Mouse (Mus musculus) forebrain, embryonic 15.5 days (tissue): ENCODE measurements at regions not wholly inside any gene's neighbourhood (a gene's known extent, or its start where the extent isn't known, plus 50 kb on each side); places are given as distances from the start of the nearest gene placed in this dataset.

Experiments
- ATAC-seq: fragments of 200-750 bp; cut with Nextera tagmentation; replicated peaks from 2 replicates; pipeline ENCODE4 v1.8.0; 2017; ENCODE audit warnings: mild to moderate bottlenecking, moderate TSS enrichment, moderate library complexity
- H3K27ac ChIP-seq: fragments of 300-500 bp; sonication (generic); replicated peaks from 2 replicates; pipeline ENCODE4 v1.5.1; 2015; ENCODE audit warnings: mild to moderate bottlenecking, inconsistent platforms
- H3K27me3 ChIP-seq: fragments of 300-500 bp; sonication (generic); 2 replicates; pipeline ENCODE4 v1.6.1; 2015; ENCODE audit warnings: inconsistent platforms
- H3K36me3 ChIP-seq: fragments of 300-500 bp; sonication (generic); 2 replicates; pipeline ENCODE4 v1.6.1; 2015; ENCODE audit warnings: mild to moderate bottlenecking, inconsistent platforms
- H3K4me1 ChIP-seq: fragments of 300-500 bp; sonication (generic); 2 replicates; pipeline ENCODE4 v1.6.1; 2015; ENCODE audit warnings: inconsistent platforms
- H3K4me2 ChIP-seq: fragments of 300-500 bp; sonication (generic); replicated peaks from 2 replicates; pipeline ENCODE4 v1.6.1; 2015; ENCODE audit warnings: mild to moderate bottlenecking, inconsistent platforms
- H3K4me3 ChIP-seq: fragments of 300-500 bp; sonication (generic); 2 replicates; pipeline ENCODE4 v1.5.1; 2015; ENCODE audit warnings: mild to moderate bottlenecking, inconsistent platforms
- H3K9ac ChIP-seq: fragments of 300-500 bp; sonication (generic); replicated peaks from 2 replicates; pipeline ENCODE4 v1.6.1; 2015; ENCODE audit warnings: mild to moderate bottlenecking, inconsistent platforms
- H3K9me3 ChIP-seq: fragments of 300-500 bp; sonication (generic); 2 replicates; pipeline ENCODE4 v1.6.1; 2016; ENCODE audit warnings: inconsistent platforms
- WGBS: fragments of 180-500 bp; shearing (Covaris S2); methylation state at CpG from one replicate; pipeline ENCODE4 v1.1.7; 2015; ENCODE audit warnings: mixed read lengths; 5-methylcytosine and 5-hydroxymethylcytosine counted together

DNA sequence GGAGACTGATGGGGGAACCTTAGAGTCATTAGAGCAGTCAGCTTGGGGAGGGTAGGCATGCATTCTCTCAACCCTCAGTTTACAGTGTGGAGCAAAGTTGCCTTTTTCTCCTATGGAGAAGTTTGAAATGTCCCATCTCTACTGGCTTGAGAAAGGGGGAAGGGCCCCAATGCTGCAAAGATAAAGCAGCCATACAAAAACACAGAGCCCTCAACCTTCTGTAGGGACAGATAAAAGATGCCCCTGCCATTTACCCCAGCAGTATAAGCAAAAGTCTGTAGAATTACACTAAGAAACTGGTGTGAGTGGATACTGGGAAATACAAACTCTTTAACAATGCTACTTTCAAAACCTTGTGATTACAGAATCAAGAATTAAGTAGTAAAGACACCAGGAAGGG, 71.9 kb upstream of the Tmem215 start:
- H3K9me3 ChIP-seq = no peaks in the 10 kb centered on the region
- no peak overlapping the region for H3K4me2 ChIP-seq
- no peaks in the 10 kb centered on the region for H3K36me3 ChIP-seq
- H3K4me3 ChIP-seq = no peak overlapping the region
- no peak overlapping the region for H3K27ac ChIP-seq
- H3K9ac ChIP-seq = no peak overlapping the region
- H3K4me1 ChIP-seq = no peaks in the 10 kb centered on the region
- H3K27me3 ChIP-seq = no peaks in the 10 kb centered on the region
- no peak for ATAC-seq

DNA sequence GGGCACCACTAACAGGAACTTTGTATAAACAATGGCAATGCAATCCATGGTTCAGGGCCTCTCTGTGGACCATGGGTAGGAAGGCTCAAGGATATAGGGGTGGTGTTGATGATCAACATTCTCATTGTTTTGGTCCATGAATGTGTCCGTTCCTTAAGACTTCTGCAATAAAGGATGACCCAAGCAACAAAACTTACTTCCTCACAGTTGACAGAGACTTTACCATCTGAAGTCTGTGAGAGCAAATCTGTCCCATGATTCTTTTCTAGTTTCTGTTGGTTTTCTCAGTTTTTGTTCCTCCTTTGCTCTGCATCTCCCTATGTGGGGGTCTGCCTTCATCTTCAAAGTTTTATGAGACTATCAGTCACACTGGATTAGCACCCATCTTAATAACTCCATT, 81.8 kb upstream of the Tmem215 start:
- WGBS = 95% methylated on average over 1 of the region's 1 CpGs
- H3K4me3 ChIP-seq = no peak overlapping the region
- H3K27ac ChIP-seq = no peak overlapping the region
- H3K4me2 ChIP-seq = no peak overlapping the region
- no peak overlapping the region for H3K9ac ChIP-seq
- no peaks in the 10 kb centered on the region for H3K9me3 ChIP-seq
- H3K36me3 ChIP-seq = no peaks in the 10 kb centered on the region
- no peak for ATAC-seq
- no peaks in the 10 kb centered on the region for H3K4me1 ChIP-seq
- H3K27me3 ChIP-seq = no peaks in the 10 kb centered on the region

- H3K27me3 ChIP-seq = no peaks in the 10 kb centered on the region
- H3K4me2 ChIP-seq = no peak overlapping the region
- 57% methylated on average over 9 of the region's 9 CpGs for WGBS
- H3K36me3 ChIP-seq = no peaks in the 10 kb centered on the region
- ATAC-seq = no peak
- H3K9me3 ChIP-seq = no peaks in the 10 kb centered on the region
- H3K4me3 ChIP-seq = no peak overlapping the region
- no peak overlapping the region for H3K27ac ChIP-seq
- no peak overlapping the region for H3K9ac ChIP-seq
- no peaks in the 10 kb centered on the region for H3K4me1 ChIP-seq
Measured at GRCm38 (mm10) chr4:40385284-40385683, 86.7 kb upstream of the Tmem215 start.

DNA sequence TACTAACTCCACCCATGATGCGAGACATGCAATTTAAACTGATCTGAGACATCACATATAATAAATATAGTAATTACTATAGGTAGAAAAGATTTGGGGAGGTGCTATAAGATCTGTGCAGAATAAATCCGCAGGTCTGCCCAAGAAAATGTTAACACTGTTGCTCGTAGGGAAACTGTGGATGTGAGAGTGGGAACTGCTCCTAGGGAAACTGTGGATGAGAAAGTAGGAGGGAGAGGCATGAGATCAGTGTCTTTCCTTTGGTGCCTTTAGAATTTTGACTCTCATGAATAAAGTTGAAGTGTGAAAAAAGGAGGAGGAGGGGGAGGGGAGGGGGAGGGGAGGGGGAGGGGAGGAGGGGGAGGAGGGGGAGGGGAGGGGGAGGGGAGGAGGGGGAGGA, 87.3 kb upstream of the Tmem215 start:
- Histone ChIP-seq H3K9me3 (no peaks in the 10 kb centered on the region), H3K27me3 (no peaks in the 10 kb centered on the region), H3K27ac (no peak overlapping the region), H3K4me3 (no peak overlapping the region), H3K4me1 (no peaks in the 10 kb centered on the region), H3K9ac (no peak overlapping the region), H3K36me3 (no peaks in the 10 kb centered on the region), H3K4me2 (no peak overlapping the region)
- 83% methylated on average over 3 of the region's 3 CpGs for WGBS
- ATAC-seq = no peak

DNA sequence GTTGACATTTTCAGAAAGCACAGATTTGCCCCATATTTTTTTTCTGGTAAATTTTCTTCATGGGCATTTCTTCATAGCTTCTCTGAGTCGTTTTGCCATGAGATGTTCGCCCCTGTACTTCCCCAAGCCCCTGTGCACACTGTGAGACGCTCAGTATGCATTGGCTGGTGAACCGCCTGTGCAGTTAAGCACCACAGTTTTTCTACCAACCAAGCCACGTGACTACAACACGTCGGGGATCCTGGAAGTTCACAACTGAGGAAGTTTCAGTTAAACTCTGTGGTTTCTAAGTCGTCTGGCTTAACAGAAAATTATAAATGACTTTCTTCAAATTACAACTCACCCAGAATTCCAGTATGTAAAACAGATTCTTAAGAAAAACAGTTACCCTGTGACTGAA, 91.7 kb upstream of the Tmem215 start:
- H3K27me3 ChIP-seq = no peaks in the 10 kb centered on the region
- H3K9me3 ChIP-seq = no peaks in the 10 kb centered on the region
- WGBS = 83% methylated on average over 8 of the region's 8 CpGs
- H3K4me3 ChIP-seq = no peak overlapping the region
- ATAC-seq = no peak
- H3K4me1 ChIP-seq = peaks cover 9% of the 10 kb centered on the region
- no peak overlapping the region for H3K4me2 ChIP-seq
- no peaks in the 10 kb centered on the region for H3K36me3 ChIP-seq
- no peak overlapping the region for H3K27ac ChIP-seq
- H3K9ac ChIP-seq = no peak overlapping the region

DNA sequence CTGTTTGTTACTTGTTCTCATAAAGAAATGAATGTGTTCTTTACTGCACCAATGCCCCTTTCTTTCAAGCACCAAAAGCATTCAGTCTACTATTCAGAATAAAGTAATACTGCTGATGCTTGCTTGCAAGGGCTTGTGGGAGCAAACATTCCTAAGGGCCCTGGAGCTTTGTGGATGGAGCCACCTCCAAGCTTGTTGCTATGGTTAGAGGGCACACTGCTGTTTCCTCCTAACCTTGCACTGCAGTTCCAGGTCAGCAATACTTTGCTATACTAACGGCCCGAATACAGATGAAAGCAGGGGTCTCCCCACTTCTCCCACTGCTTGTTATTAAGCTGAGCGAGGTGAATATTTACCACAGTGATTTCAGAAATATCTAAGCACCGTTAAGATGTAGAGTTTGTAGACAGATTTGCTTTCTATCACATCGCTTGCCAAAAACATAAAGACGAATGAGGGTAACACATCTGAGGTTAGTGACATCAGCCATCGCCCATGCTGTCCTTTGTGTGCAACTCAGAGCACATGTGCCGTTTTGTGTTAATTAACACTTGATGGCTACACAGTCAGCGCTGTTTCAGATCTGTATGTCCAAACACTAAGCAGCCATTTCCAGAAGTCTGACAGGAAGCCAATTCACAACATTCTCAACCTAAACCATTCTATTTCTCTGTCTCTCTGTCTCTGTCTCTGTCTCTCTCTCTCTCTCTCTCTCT, 96.4 kb upstream of the Ndufb6 start:
- Histone ChIP-seq H3K4me3 (no peak overlapping the region), H3K9ac (no peak overlapping the region), H3K27me3 (no peaks in the 10 kb centered on the region), H3K36me3 (no peaks in the 10 kb centered on the region), H3K4me1 (peaks cover 9% of the 10 kb centered on the region), H3K4me2 (no peak overlapping the region), H3K27ac (no peak overlapping the region), H3K9me3 (no peaks in the 10 kb centered on the region)
- peak; percentile 80 for ATAC-seq
- 39% methylated on average over 9 of the region's 9 CpGs for WGBS

GRCm38 (mm10) chr4:40374213-40374612, 95.0 kb upstream of the Ndufb6 start:
- Histone ChIP-seq H3K4me3 (no peak overlapping the region), H3K9ac (no peak overlapping the region), H3K27ac (no peak overlapping the region), H3K4me2 (no peak overlapping the region), H3K4me1 (peaks cover 9% of the 10 kb centered on the region), H3K36me3 (no peaks in the 10 kb centered on the region), H3K9me3 (no peaks in the 10 kb centered on the region), H3K27me3 (no peaks in the 10 kb centered on the region)
- ATAC-seq = no peak
- WGBS = 88% methylated on average over 2 of the region's 2 CpGs

GRCm38 (mm10) chr4:40364329-40364728, 85.1 kb upstream of the Ndufb6 start:
- Histone ChIP-seq H3K4me2 (no peak overlapping the region), H3K27ac (no peak overlapping the region), H3K9me3 (no peaks in the 10 kb centered on the region), H3K36me3 (no peaks in the 10 kb centered on the region), H3K27me3 (no peaks in the 10 kb centered on the region), H3K9ac (no peak overlapping the region), H3K4me1 (peaks cover 4% of the 10 kb centered on the region; the same call in 1 of the 2 replicates), H3K4me3 (no peak overlapping the region)
- 85% methylated on average over 3 of the region's 3 CpGs for WGBS
- ATAC-seq = no peak

DNA sequence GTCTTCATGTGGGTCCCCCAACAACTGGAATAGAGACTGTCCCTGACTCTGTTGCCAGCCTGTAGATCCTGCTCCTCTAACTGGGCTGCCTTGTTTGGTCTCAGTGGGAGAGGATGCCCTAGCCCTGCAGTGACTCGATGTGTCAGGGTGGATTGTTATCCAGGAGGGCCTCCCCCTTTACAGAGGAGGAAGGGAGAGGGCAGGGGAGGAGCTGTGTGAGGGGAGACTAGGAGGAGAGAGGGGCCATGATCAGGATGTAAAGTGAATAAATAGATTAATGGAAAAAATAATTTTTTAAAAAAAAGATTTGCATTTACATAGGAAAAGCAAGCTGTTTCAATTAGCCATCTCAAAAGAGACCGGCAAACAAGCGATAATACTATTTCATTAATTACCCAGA, 80.1 kb upstream of the Ndufb6 start:
- H3K9ac ChIP-seq = no peak overlapping the region
- H3K36me3 ChIP-seq = no peaks in the 10 kb centered on the region
- 22% methylated on average over 3 of the region's 3 CpGs for WGBS
- peaks cover 6% of the 10 kb centered on the region; the same call in 1 of the 2 replicates for H3K4me1 ChIP-seq
- H3K4me3 ChIP-seq = no peak overlapping the region
- no peaks in the 10 kb centered on the region for H3K27me3 ChIP-seq
- no peak overlapping the region for H3K27ac ChIP-seq
- no peaks in the 10 kb centered on the region for H3K9me3 ChIP-seq
- peak; percentile 51; the same call in 1 of the 2 replicates for ATAC-seq
- H3K4me2 ChIP-seq = no peak overlapping the region

DNA sequence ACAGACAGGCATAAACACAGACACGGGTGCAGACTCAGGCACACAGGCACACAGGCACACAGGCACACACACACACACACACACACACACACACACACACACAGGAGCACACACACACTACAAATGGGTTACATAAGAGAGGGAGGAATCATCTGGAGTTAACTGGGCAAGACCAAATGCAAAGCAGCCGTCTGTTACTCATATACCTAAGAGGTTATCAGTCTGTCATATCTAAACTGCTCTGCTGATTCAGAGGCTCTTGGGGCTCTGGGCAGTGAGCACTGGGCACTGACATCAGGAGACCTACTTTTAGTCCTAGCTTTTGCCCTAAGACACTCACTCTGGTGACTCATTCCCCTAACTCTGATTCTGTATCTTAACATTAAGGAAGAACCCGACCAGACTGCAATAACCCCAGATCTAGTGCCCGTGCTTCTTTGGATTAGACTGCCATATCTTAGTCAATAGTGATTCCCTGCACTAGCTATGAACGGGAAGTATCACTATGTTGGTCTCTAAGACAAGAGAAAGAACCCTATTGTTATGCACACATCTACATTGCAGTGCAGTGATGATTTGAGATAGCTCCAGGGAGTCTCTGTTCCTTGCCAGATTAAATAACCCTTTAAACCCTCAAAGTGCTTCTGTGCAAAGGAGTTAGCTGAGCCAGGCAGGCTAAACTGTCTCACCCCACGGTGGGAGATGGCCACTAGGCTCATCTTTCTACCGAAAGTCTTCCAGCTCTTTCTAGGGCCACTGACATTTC, 78.0 kb upstream of the Ndufb6 start:
- no peak overlapping the region for H3K9ac ChIP-seq
- WGBS = 70% methylated on average over 7 of the region's 7 CpGs
- ATAC-seq = no peak
- no peaks in the 10 kb centered on the region for H3K9me3 ChIP-seq
- H3K36me3 ChIP-seq = no peaks in the 10 kb centered on the region
- H3K4me1 ChIP-seq = peaks cover 6% of the 10 kb centered on the region; the same call in 1 of the 2 replicates
- no peaks in the 10 kb centered on the region for H3K27me3 ChIP-seq
- H3K4me2 ChIP-seq = no peak overlapping the region
- no peak overlapping the region for H3K27ac ChIP-seq
- H3K4me3 ChIP-seq = no peak overlapping the region

DNA sequence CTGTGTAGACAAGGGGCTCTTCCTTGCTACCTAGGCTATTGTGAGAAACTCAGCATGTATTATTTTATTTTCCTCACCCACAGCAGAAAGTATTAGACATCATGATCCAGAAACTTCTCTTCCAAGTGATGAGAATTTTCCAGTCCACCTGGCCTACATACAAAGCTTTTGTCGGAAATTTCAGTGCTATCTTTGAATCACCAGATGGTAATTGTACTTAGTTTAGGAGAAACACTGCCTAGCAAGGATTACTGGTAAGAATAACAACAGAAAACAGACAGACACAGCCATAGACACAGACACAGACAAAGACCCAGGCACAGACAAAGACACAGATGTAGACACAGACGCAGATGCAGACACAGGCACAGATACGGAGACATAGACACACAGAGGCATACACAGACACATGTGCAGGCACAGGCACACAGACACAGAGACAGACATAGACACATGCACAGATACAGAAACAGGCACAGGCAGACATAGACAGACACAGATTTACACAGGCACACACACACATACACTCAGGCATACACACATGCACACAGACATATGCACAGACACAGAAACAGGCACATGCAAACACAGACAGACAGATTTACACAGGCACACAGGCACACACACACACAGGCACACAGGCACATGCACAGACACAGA, 76.7 kb upstream of the Ndufb6 start:
- ATAC-seq = no peak
- no peaks in the 10 kb centered on the region for H3K27me3 ChIP-seq

DNA sequence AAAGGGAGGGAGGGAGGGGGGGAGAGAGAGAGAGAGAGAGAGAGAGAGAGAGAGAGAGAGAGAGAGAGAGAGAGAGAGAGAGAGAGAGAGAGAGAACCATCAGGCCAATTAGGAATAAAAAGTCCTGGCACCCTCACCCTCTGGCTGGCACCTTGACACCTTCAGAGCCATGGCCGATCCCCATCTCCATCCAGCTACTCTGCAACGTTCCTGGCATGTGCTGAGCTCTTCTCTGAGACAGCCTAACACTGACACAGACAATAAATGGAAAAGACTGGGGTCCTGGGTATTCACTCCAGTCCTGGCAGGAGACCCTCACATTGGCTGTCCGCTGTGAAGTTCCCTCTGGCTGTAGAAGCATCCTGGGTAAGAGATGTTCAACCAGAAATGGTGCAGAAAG, 75.2 kb upstream of the Ndufb6 start:
- Histone ChIP-seq H3K27me3 (no peaks in the 10 kb centered on the region), H3K4me3 (no peak overlapping the region), H3K36me3 (no peaks in the 10 kb centered on the region), H3K9ac (no peak overlapping the region), H3K4me1 (peaks cover 3% of the 10 kb centered on the region; the same call in 1 of the 2 replicates), H3K9me3 (no peaks in the 10 kb centered on the region), H3K27ac (no peak overlapping the region), H3K4me2 (no peak overlapping the region)
- WGBS = 67% methylated on average over 3 of the region's 3 CpGs
- no peak for ATAC-seq

More for the DNA sequence above, 76.7 kb upstream of the Ndufb6 start:
- H3K9ac ChIP-seq = no peak overlapping the region
- H3K9me3 ChIP-seq = no peaks in the 10 kb centered on the region
- H3K4me2 ChIP-seq = no peak overlapping the region
- peaks cover 6% of the 10 kb centered on the region; the same call in 1 of the 2 replicates for H3K4me1 ChIP-seq
- no peak overlapping the region for H3K4me3 ChIP-seq
- H3K36me3 ChIP-seq = no peaks in the 10 kb centered on the region
- 53% methylated on average over 3 of the region's 3 CpGs for WGBS
- no peak overlapping the region for H3K27ac ChIP-seq
